Mouse (Mus musculus): ENCODE data around the gene Hhip. TPM values are rescaled to one million over a fixed set of nuclear protein-coding genes. Genes with fewer than 3 reads are reported as not detected.
A peak's percentile ranks its signal among the peaks of the same experiment; 100 is the strongest.

Hhip gene
- 0.41 and 3.1 TPM in 2 replicates for polyA plus RNA-seq (2016; fragmentation: Nextera tagmentation; extraction: Ambion mirVana)

- under 1% methylated on average over 35 of the region's 56 CpGs for WGBS
- Histone ChIP-seq H3K4me1 (peaks cover 12% of the 10 kb centered on the region), H3K36me3 (no peaks in the 10 kb centered on the region), H3K27me3 (ENCODE audit: insufficient read depth, poor library complexity, severe bottlenecking) (peaks cover 41% of the 10 kb centered on the region), H3K27ac (peak within 1 kb of the TSS; percentile 53), H3K9me3 (no peaks in the 10 kb centered on the region), H3K4me3 (peak within 1 kb of the TSS; percentile 70)
- DNase-seq (ENCODE audit: low spot score): no peak
Measured at GRCm38 (mm10) chr8:80057198-80058174, at the start of gene Hhip. Gene Hhip (minus strand): TSS chr8:80058006.

- no peak overlapping the region for H3K4me3 ChIP-seq
- H3K4me1 ChIP-seq: no peaks in the 10 kb centered on the region
- WGBS: 83% methylated on average over 2 of the region's 2 CpGs
Measured at GRCm38 (mm10) chr8:80087021-80087420, 29.2 kb upstream of the Hhip start.

GRCm38 (mm10) chr8:80058193-80058592 lies 387 bp upstream of the Hhip start:
- no peaks in the 10 kb centered on the region for H3K36me3 ChIP-seq
- 2% methylated on average over 7 of the region's 12 CpGs for WGBS
- peak overlapping the region; percentile 70 for H3K4me3 ChIP-seq
- DNase-seq (ENCODE audit: low spot score): no peak
- peaks cover 12% of the 10 kb centered on the region for H3K4me1 ChIP-seq
- peak overlapping the region; percentile 53 for H3K27ac ChIP-seq
- H3K27me3 ChIP-seq (ENCODE audit: insufficient read depth, poor library complexity, severe bottlenecking): peaks cover 41% of the 10 kb centered on the region
- no peaks in the 10 kb centered on the region for H3K9me3 ChIP-seq

More at GRCm38 (mm10) chr8:80087021-80087420, 29.2 kb upstream of the Hhip start:
- H3K9me3 ChIP-seq: no peaks in the 10 kb centered on the region
- H3K27me3 ChIP-seq (ENCODE audit: insufficient read depth, poor library complexity, severe bottlenecking): no peaks in the 10 kb centered on the region
- H3K27ac ChIP-seq: no peak overlapping the region
- no peaks in the 10 kb centered on the region for H3K36me3 ChIP-seq
- no peak for DNase-seq (ENCODE audit: low spot score)

GRCm38 (mm10) chr8:80056331-80057070 lies 1.3 kb downstream of the Hhip start:
- no peaks in the 10 kb centered on the region for H3K9me3 ChIP-seq
- peak overlapping the region; percentile 70 for H3K4me3 ChIP-seq
- peaks cover 45% of the 10 kb centered on the region for H3K27me3 ChIP-seq (ENCODE audit: insufficient read depth, poor library complexity, severe bottlenecking)
- DNase-seq (ENCODE audit: low spot score): no peak
- 19% methylated on average over 13 of the region's 13 CpGs for WGBS
- no peak overlapping the region for H3K27ac ChIP-seq
- no peaks in the 10 kb centered on the region for H3K36me3 ChIP-seq
- H3K4me1 ChIP-seq: peaks cover 12% of the 10 kb centered on the region

- 20% methylated on average over 10 of the region's 10 CpGs for WGBS
- H3K4me1 ChIP-seq: peaks cover 12% of the 10 kb centered on the region
- H3K9me3 ChIP-seq: no peaks in the 10 kb centered on the region
- no peak for DNase-seq (ENCODE audit: low spot score)
- peaks cover 50% of the 10 kb centered on the region for H3K27me3 ChIP-seq (ENCODE audit: insufficient read depth, poor library complexity, severe bottlenecking)
- H3K36me3 ChIP-seq: no peaks in the 10 kb centered on the region
- no peak overlapping the region for H3K27ac ChIP-seq
- H3K4me3 ChIP-seq: peak overlapping the region; percentile 33
Measured at GRCm38 (mm10) chr8:80055777-80056176, 2.0 kb downstream of the Hhip start.

- Histone ChIP-seq H3K27me3 (ENCODE audit: insufficient read depth, poor library complexity, severe bottlenecking) (peaks cover 47% of the 10 kb centered on the region), H3K4me3 (no peak overlapping the region), H3K27ac (no peak overlapping the region), H3K9me3 (no peaks in the 10 kb centered on the region), H3K36me3 (no peaks in the 10 kb centered on the region), H3K4me1 (peaks cover 12% of the 10 kb centered on the region)
- 72% methylated on average over 6 of the region's 6 CpGs for WGBS
- DNase-seq (ENCODE audit: low spot score): no peak
Measured at GRCm38 (mm10) chr8:80055094-80055493, 2.7 kb downstream of the Hhip start.

GRCm38 (mm10) chr8:80054216-80054615 lies 3.6 kb downstream of the Hhip start:
- peaks cover 45% of the 10 kb centered on the region for H3K27me3 ChIP-seq (ENCODE audit: insufficient read depth, poor library complexity, severe bottlenecking)
- 53% methylated on average over 4 of the region's 4 CpGs for WGBS

GRCm38 (mm10) chr8:80052838-80053237 lies 5.0 kb downstream of the Hhip start:
- no peaks in the 10 kb centered on the region for H3K9me3 ChIP-seq
- DNase-seq (ENCODE audit: low spot score): no peak
- no peaks in the 10 kb centered on the region for H3K36me3 ChIP-seq
- peaks cover 20% of the 10 kb centered on the region for H3K4me1 ChIP-seq
- 79% methylated on average over 1 of the region's 1 CpGs for WGBS
- peaks cover 34% of the 10 kb centered on the region; the same call in 1 of the 2 replicates for H3K27me3 ChIP-seq (ENCODE audit: insufficient read depth, poor library complexity, severe bottlenecking)
- H3K4me3 ChIP-seq: no peak overlapping the region
- no peak overlapping the region for H3K27ac ChIP-seq

More at GRCm38 (mm10) chr8:80054216-80054615, 3.6 kb downstream of the Hhip start:
- Histone ChIP-seq H3K9me3 (no peaks in the 10 kb centered on the region), H3K27ac (no peak overlapping the region), H3K4me1 (peaks cover 16% of the 10 kb centered on the region), H3K4me3 (no peak overlapping the region), H3K36me3 (no peaks in the 10 kb centered on the region)
- no peak for DNase-seq (ENCODE audit: low spot score)

GRCm38 (mm10) chr8:80051494-80051893 lies 6.3 kb downstream of the Hhip start:
- Histone ChIP-seq H3K4me1 (peaks cover 8% of the 10 kb centered on the region; the same call in 1 of the 2 replicates), H3K27me3 (ENCODE audit: insufficient read depth, poor library complexity, severe bottlenecking) (peaks cover 22% of the 10 kb centered on the region; the same call in 1 of the 2 replicates), H3K36me3 (no peaks in the 10 kb centered on the region)

GRCm38 (mm10) chr8:80049256-80050005 lies 8.4 kb downstream of the Hhip start:
- no peaks in the 10 kb centered on the region for H3K36me3 ChIP-seq
- H3K27ac ChIP-seq: no peak overlapping the region
- no peak for DNase-seq (ENCODE audit: low spot score)
- peaks cover 8% of the 10 kb centered on the region; the same call in 1 of the 2 replicates for H3K4me1 ChIP-seq
- peaks cover 9% of the 10 kb centered on the region; the same call in 1 of the 2 replicates for H3K27me3 ChIP-seq (ENCODE audit: insufficient read depth, poor library complexity, severe bottlenecking)
- H3K4me3 ChIP-seq: peak overlapping the region; percentile 42
- 11% methylated on average over 15 of the region's 15 CpGs for WGBS
- H3K9me3 ChIP-seq: no peaks in the 10 kb centered on the region

More at GRCm38 (mm10) chr8:80051494-80051893, 6.3 kb downstream of the Hhip start:
- H3K4me3 ChIP-seq: no peak overlapping the region
- no peaks in the 10 kb centered on the region for H3K9me3 ChIP-seq
- H3K27ac ChIP-seq: no peak overlapping the region
- 50% methylated on average over 5 of the region's 5 CpGs for WGBS
- DNase-seq (ENCODE audit: low spot score): no peak

GRCm38 (mm10) chr8:80048256-80048655 lies 9.6 kb downstream of the Hhip start:
- no peaks in the 10 kb centered on the region for H3K36me3 ChIP-seq
- peaks cover 8% of the 10 kb centered on the region; the same call in 1 of the 2 replicates for H3K4me1 ChIP-seq
- H3K27me3 ChIP-seq (ENCODE audit: insufficient read depth, poor library complexity, severe bottlenecking): peaks cover 9% of the 10 kb centered on the region; the same call in 1 of the 2 replicates
- no peak for DNase-seq (ENCODE audit: low spot score)
- no peak overlapping the region for H3K27ac ChIP-seq
- H3K4me3 ChIP-seq: no peak overlapping the region
- 58% methylated on average over 4 of the region's 4 CpGs for WGBS
- H3K9me3 ChIP-seq: no peaks in the 10 kb centered on the region

- no peak overlapping the region for H3K27ac ChIP-seq
- 60% methylated on average over 4 of the region's 4 CpGs for WGBS
- no peak overlapping the region for H3K4me3 ChIP-seq
- no peaks in the 10 kb centered on the region for H3K9me3 ChIP-seq
- no peak for DNase-seq (ENCODE audit: low spot score)
- no peaks in the 10 kb centered on the region; the same call in 1 of the 2 replicates for H3K27me3 ChIP-seq (ENCODE audit: insufficient read depth, poor library complexity, severe bottlenecking)
- no peaks in the 10 kb centered on the region; the same call in 1 of the 2 replicates for H3K4me1 ChIP-seq
- H3K36me3 ChIP-seq: no peaks in the 10 kb centered on the region
Measured at GRCm38 (mm10) chr8:80037644-80038253, 20.1 kb downstream of the Hhip start.
